Mouse (Mus musculus): ENCODE data around the gene Cdc14a. TPM values are rescaled to one million over a fixed set of nuclear protein-coding genes. Genes with fewer than 3 reads are reported as not detected.

The Cdc14a gene
- polyA plus RNA-seq, 1 experiment from 2014 or later: 2.9 TPM

DNA sequence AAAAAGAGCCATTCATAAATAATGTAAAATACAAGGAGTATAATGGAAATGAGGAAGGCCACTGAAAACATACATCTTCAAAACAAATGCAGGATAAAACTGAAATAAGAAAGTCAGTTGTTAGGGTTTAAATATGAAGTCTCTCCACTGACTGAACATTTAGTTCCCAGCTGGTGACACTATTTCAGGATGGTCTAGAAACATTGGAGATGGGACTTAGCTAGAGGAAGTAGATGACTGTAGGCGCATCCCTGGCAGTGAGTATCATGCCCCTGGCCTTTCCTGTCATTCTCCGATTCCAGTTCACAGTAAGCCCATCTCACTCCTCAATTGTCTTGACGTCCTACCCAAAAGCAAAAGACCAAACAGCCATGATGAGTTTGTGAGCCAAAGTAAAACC is 190.3 kb downstream of the Cdc14a start:
- no peaks in the 10 kb centered on the region for H3K27me3 ChIP-seq (replicated peaks; ENCODE audit: control insufficient read depth, insufficient read depth, low read length)
- H3K4me3 ChIP-seq (ENCODE audit: low read length): no peak overlapping the region
- H3K9ac ChIP-seq (ENCODE audit: low read depth, low read length): no peak overlapping the region
- no peaks in the 10 kb centered on the region for H3K36me3 ChIP-seq (ENCODE audit: control insufficient read depth, insufficient read depth, low read length)
- H3K4me2 ChIP-seq (ENCODE audit: low read length): no peak overlapping the region
- H3K27ac ChIP-seq (ENCODE audit: low read depth, low read length): no peak overlapping the region
- no peaks in the 10 kb centered on the region for H3K9me3 ChIP-seq (ENCODE audit: control insufficient read depth, low read length)
- WGBS: 92% methylated on average over 3 of the region's 3 CpGs
- no peaks in the 10 kb centered on the region for H3K4me1 ChIP-seq (ENCODE audit: control insufficient read depth, insufficient read depth, low read depth, low read length)
- no peak for ATAC-seq

DNA sequence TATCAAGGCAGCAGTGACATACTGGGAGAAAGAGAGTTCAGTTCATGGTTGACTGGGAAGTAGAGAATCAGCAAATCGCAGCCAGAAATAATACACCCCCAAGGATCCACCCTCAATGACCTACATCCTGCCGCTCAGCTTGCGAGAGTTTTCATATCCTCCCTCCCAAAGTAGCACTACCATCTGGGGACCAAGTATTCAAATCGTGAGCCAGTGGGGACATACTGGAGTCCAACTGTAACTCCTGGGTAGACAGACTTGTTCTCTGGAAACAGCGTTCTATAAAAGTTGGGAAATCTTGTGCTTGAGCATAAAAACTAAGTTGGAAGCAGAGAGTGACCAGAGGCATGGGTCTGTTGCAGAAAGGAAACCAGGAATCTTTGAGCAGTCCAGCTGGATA is 191.1 kb downstream of the Cdc14a start:
- 84% methylated on average over 5 of the region's 5 CpGs for WGBS
- no peak overlapping the region for H3K4me2 ChIP-seq (ENCODE audit: low read length)
- no peaks in the 10 kb centered on the region for H3K36me3 ChIP-seq (ENCODE audit: control insufficient read depth, insufficient read depth, low read length)
- no peak overlapping the region for H3K4me3 ChIP-seq (ENCODE audit: low read length)
- no peaks in the 10 kb centered on the region for H3K9me3 ChIP-seq (ENCODE audit: control insufficient read depth, low read length)
- H3K27ac ChIP-seq (ENCODE audit: low read depth, low read length): no peak overlapping the region
- no peak overlapping the region for H3K9ac ChIP-seq (ENCODE audit: low read depth, low read length)
- no peaks in the 10 kb centered on the region for H3K27me3 ChIP-seq (replicated peaks; ENCODE audit: control insufficient read depth, insufficient read depth, low read length)
- H3K4me1 ChIP-seq (ENCODE audit: control insufficient read depth, insufficient read depth, low read depth, low read length): no peaks in the 10 kb centered on the region
- no peak for ATAC-seq

DNA sequence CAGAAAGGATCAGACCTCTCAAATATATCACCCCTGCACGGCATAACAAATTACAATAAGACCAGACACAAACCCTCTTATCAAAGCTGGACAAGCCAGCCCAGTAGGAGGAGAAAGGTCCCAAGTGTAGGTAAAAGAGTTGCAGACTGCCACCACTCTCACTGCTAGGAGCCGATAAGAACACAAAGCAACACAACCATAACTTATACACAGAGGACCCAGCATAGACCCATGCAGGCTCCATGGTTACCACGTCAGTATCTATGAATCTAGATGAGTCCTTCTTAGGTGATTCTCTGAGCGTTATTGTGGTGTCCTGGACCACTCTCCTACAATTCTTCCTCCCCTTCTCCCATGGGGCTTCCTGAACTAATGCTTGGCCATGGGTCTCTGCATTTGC is 194.5 kb downstream of the Cdc14a start:
- Histone ChIP-seq H3K4me1 (ENCODE audit: control insufficient read depth, insufficient read depth, low read depth, low read length) (no peaks in the 10 kb centered on the region), H3K36me3 (ENCODE audit: control insufficient read depth, insufficient read depth, low read length) (no peaks in the 10 kb centered on the region), H3K27me3 (replicated peaks; ENCODE audit: control insufficient read depth, insufficient read depth, low read length) (no peaks in the 10 kb centered on the region), H3K27ac (ENCODE audit: low read depth, low read length) (no peak overlapping the region), H3K4me3 (ENCODE audit: low read length) (no peak overlapping the region), H3K9ac (ENCODE audit: low read depth, low read length) (no peak overlapping the region), H3K9me3 (ENCODE audit: control insufficient read depth, low read length) (no peaks in the 10 kb centered on the region), H3K4me2 (ENCODE audit: low read length) (no peak overlapping the region)
- 71% methylated on average over 4 of the region's 4 CpGs for WGBS
- no peak for ATAC-seq

DNA sequence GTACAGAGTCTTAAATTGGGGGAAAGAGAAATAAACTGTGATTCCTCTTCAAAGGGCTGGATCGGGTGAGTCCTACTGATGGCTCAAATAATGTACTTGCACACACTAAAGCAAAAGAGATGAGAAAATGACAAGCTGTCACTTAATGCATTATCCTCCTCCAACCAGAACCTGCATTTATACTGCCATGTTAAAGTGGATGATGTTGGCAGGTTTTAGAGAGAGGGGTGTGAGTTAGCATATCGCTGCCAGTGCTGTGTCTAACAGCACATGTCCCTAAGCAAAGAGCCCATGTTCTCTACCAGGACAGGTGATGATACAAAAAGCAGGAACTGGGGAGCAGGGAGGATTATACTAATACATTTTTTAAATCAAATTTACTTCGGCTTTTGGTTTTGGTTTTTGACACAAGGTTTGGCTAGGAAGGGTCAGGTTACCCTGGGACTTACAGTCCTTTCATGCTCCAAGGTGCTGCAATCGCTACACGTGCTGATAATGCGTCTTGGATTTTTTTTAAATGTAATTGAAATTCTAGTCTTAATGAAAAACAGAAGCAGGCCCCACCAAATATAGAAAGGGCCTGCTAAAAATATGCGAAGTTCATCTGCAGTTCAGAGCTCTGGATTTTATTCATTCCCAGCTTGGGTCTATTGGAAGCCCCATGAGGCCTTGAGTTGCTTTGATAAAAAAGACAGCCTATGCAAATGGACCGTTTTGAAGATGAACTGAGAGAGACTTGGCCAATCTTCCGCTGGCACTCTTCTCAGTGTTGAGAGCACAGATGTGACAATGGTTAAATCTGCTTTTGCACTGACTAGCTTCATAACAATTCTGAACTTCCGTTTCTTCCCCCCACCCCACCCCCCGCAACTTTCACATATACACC is 195.2 kb downstream of the Cdc14a start:
- Histone ChIP-seq H3K9ac (ENCODE audit: low read depth, low read length) (no peak overlapping the region), H3K4me2 (ENCODE audit: low read length) (no peak overlapping the region), H3K4me1 (ENCODE audit: control insufficient read depth, insufficient read depth, low read depth, low read length) (no peaks in the 10 kb centered on the region), H3K27ac (ENCODE audit: low read depth, low read length) (no peak overlapping the region), H3K9me3 (ENCODE audit: control insufficient read depth, low read length) (no peaks in the 10 kb centered on the region), H3K36me3 (ENCODE audit: control insufficient read depth, insufficient read depth, low read length) (no peaks in the 10 kb centered on the region), H3K4me3 (ENCODE audit: low read length) (no peak overlapping the region), H3K27me3 (replicated peaks; ENCODE audit: control insufficient read depth, insufficient read depth, low read length) (no peaks in the 10 kb centered on the region)
- 43% methylated on average over 11 of the region's 11 CpGs for WGBS
- ATAC-seq: no peak

DNA sequence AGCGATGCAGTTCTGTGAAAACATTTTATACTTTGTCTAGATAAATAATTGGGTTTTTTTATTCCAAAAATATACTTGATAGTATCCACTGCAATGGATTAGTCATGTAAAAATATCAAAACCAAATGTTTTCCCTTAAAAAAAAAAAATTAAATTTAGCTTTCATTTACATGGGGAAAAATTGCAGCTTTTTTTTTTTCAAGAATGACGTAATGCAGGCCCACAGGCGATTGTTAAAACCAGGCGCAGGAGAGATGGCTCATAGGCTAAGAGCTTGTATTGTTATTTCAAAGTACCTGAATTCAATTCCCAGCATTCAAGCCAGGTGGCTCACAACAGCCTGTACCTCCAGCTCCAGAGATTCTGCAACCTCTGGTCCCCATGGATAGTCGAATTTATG is 196.4 kb downstream of the Cdc14a start:
- Histone ChIP-seq H3K27me3 (replicated peaks; ENCODE audit: control insufficient read depth, insufficient read depth, low read length) (no peaks in the 10 kb centered on the region), H3K27ac (ENCODE audit: low read depth, low read length) (no peak overlapping the region), H3K4me3 (ENCODE audit: low read length) (no peak overlapping the region), H3K4me2 (ENCODE audit: low read length) (no peak overlapping the region), H3K36me3 (ENCODE audit: control insufficient read depth, insufficient read depth, low read length) (no peaks in the 10 kb centered on the region), H3K9me3 (ENCODE audit: control insufficient read depth, low read length) (no peaks in the 10 kb centered on the region), H3K4me1 (ENCODE audit: control insufficient read depth, insufficient read depth, low read depth, low read length) (peaks cover 4% of the 10 kb centered on the region; the same call in 1 of the 2 replicates), H3K9ac (ENCODE audit: low read depth, low read length) (no peak overlapping the region)
- WGBS: 80% methylated on average over 5 of the region's 5 CpGs
- no peak for ATAC-seq

DNA sequence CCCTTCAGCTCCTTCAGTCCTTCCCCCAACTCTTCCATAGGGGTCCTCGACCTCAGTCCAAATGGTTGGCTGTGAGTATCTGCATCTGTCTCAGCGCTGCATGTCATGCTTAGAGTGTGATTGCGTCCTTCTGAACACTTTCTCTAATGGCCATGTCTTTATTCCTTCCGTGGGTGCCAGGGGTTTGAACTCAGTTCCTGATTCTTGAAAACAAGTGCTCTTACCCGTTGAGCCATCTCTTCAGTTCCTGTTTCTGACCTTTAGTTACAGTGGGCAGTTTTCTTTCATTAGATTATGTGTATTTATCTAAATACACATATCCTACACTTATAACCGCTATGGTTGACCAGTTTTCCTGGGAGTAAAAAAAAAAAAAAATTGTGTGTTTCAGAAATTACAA is 196.9 kb downstream of the Cdc14a start:
- Histone ChIP-seq H3K27ac (ENCODE audit: low read depth, low read length) (no peak overlapping the region), H3K4me1 (ENCODE audit: control insufficient read depth, insufficient read depth, low read depth, low read length) (peaks cover 4% of the 10 kb centered on the region; the same call in 1 of the 2 replicates), H3K27me3 (replicated peaks; ENCODE audit: control insufficient read depth, insufficient read depth, low read length) (no peaks in the 10 kb centered on the region), H3K4me3 (ENCODE audit: low read length) (no peak overlapping the region), H3K9ac (ENCODE audit: low read depth, low read length) (no peak overlapping the region), H3K9me3 (ENCODE audit: control insufficient read depth, low read length) (no peaks in the 10 kb centered on the region), H3K4me2 (ENCODE audit: low read length) (no peak overlapping the region), H3K36me3 (ENCODE audit: control insufficient read depth, insufficient read depth, low read length) (no peaks in the 10 kb centered on the region)
- ATAC-seq: no peak
- 88% methylated on average over 6 of the region's 6 CpGs for WGBS

Other genes starting within 250 kb of the Cdc14a start
- 4.7 and 6.9 TPM in 2 replicates for gene Gpr88, start 170.5 kb downstream of the Cdc14a start, polyA plus RNA-seq (2015; fragmentation: Nextera tagmentation; extraction: Ambion mirVana)
- gene Rtca, start 84.2 kb upstream of the Cdc14a start, polyA plus RNA-seq (2015; fragmentation: Nextera tagmentation; extraction: Ambion mirVana): 113 and 121 TPM in 2 replicates
- gene Dbt, start 89.0 kb upstream of the Cdc14a start, polyA plus RNA-seq (2015; fragmentation: Nextera tagmentation; extraction: Ambion mirVana): 12.5 and 15.1 TPM in 2 replicates
- gene Lrrc39, start 138.9 kb upstream of the Cdc14a start, polyA plus RNA-seq (2015; fragmentation: Nextera tagmentation; extraction: Ambion mirVana): 0.13 and 0.45 TPM in 2 replicates
- gene Sass6, start 170.9 kb upstream of the Cdc14a start, polyA plus RNA-seq (2015; fragmentation: Nextera tagmentation; extraction: Ambion mirVana): 11.5 and 12.3 TPM in 2 replicates
- gene Trmt13, start 190.6 kb upstream of the Cdc14a start, polyA plus RNA-seq (2015; fragmentation: Nextera tagmentation; extraction: Ambion mirVana): 22.5 and 25.2 TPM in 2 replicates
- 64.6 and 68.2 TPM in 2 replicates for gene Mfsd14a, start 238.6 kb upstream of the Cdc14a start, polyA plus RNA-seq (2015; fragmentation: Nextera tagmentation; extraction: Ambion mirVana)

All from hindbrain, embryonic 16.5 days (tissue).